Mouse (Mus musculus): Measurements from ENCODE around the gene Mark4.

Mark4 gene

GRCm38 (mm10) chr7:19388699-19389413, 69.8 kb downstream of the Mark4 start:
- DNase-seq, result peak; percentile 93

DNA sequence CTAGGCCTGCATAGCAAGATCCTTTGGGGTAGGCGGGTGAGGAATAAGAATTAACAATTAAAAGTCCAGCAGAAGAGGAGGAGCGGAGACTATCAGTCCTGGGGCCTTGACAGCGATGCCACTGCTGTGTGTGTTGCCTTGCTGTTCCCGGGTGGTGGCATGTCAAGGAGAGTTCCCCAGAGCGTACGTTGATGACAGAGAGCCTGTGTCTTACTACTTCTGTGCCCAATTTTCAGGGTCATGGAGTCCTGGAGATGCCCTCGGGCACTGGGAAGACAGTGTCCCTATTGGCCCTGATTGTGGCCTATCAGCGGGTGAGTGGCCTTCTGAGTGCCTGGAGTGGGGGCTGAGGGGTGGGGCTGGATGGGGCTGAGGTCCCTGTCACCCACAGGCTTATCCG, 74.9 kb downstream of the Mark4 start:
- DNase-seq, result no peak

- no peak for DNase-seq
Observed at GRCm38 (mm10) chr7:19382166-19382541, 76.5 kb downstream of the Mark4 start.

- peak; percentile 100 for DNase-seq
Observed at GRCm38 (mm10) chr7:19381377-19382165, 77.0 kb downstream of the Mark4 start, which contains the start of gene Ercc2. Ercc2 (plus strand) TSS chr7:19382010.

GRCm38 (mm10) chr7:19378049-19378448, 80.6 kb downstream of the Mark4 start:
- peak; percentile 60 for DNase-seq

DNA sequence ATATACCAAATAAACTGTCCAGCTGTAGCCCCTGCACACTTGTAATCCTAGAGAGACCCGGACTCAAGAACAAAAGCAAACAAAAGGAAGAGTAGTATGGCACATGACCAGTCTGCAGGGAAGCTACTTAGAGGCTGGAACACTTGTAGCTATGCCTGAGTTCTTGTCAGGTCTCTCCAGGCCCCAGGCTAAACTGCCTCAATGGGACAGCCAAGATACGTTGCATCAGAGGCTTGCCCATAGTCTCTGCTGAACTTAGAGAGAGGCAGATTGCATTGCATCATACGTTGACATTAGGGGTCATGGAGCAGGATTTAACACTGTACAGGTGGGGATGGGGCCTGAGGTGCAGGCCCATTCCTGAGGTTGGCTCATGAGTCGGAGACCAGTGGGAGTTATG, 82.6 kb downstream of the Mark4 start:
- DNase-seq, result no peak

DNA sequence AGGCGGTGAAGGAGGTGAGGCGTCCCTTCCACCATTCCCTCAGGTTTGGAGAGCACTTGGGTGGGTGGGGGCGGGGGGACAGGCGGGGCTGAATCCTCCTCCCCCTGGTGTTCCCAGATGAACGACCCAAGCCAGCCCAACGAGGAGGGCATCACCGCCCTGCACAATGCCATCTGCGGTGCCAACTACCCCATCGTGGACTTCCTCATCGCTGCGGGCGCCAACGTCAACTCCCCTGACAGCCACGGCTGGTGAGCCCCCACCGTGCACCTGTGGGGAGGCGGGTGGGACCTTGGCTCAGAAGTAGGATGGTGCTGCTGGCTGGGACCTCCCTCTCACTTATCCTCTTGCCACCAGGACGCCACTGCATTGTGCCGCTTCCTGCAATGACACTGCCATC, 83.3 kb downstream of the Mark4 start:
- no peak for DNase-seq
